Mouse (Mus musculus): Measurements from ENCODE around the gene Dnajc12. TPM values are rescaled to one million over a fixed set of nuclear protein-coding genes. Genes with fewer than 3 reads are reported as not detected.

The Dnajc12 gene
- polyA plus RNA-seq, 2 experiments = 8.3 to 20.1 TPM

DNA sequence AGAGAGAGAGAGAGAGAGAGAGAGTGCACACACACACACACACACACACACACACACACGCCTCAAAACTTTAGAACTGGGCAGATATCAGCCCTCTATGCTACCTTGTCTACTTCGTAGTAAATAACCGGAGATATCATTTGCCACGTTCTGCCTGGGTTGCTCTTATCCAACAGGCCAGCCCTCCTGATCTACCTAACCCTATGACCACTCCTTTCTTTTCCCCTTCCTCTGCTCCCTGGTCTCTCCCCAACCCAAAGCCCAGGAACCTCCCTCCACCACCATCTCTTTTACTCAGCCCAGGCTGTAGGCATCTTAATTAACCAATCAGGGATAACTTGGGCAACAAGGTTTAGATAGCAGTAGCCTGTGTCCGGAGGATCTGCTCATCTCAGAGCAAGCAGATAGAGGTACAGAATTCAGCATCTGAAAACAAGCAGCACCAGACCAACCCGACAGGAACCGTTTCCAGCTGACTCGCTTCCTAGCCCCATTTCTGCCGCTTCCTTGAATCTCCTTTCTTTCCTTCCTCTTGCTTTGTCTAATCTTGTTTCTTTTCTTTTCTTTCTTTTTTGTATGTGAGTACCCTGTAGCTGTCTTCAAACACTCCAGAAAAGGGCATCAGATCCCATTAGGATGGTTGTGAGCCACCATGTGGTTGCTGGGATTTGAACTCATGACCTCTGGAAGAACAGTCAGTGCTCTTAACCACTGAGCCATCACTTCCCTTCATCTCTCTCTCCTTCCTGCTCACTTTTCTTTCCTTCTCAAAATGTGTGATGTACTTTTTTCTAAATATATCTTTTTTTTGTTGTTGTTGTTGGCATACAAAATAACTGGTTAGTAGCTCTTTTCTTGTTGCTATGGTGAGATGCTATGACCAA is 41.6 kb downstream of the Dnajc12 start:
- ATAC-seq (ENCODE audit: insufficient read depth) (peak; percentile 82), DNase-seq (ENCODE audit: low read depth in 3 of 3, low spot score in 3 of 3) (peak in 2 of 3 experiments; percentile 48 to 50)
- H3K9ac ChIP-seq (replicated peaks) = no peak overlapping the region; the same call in 1 of the 2 replicates
- H3K27ac ChIP-seq = peak overlapping the region; percentile 63
- TF ChIP-seq EP300 (IDR thresholded peaks at IDR 0.05; ENCODE audit: low read depth) (peak; percentile 57), CTCF (IDR thresholded peaks at IDR 0.05; ENCODE audit: low read depth) (no peak)
- WGBS (ENCODE audit: insufficient replicate concordance) = 33% methylated on average over 9 of the region's 9 CpGs
- no peak overlapping the region for H3K4me3 ChIP-seq (ENCODE audit: insufficient read depth in 1 of 2, low read depth in 2 of 2, low read length in 2 of 2)
- no peaks in the 10 kb centered on the region for H3K9me3 ChIP-seq (ENCODE audit: control insufficient read depth, low read length)
- H3K4me2 ChIP-seq (ENCODE audit: low read depth) = peak overlapping the region; percentile 33
- H3K27me3 ChIP-seq (ENCODE audit: control insufficient read depth, insufficient read depth, low read length) = no peaks in the 10 kb centered on the region
- H3K36me3 ChIP-seq (replicated peaks; ENCODE audit: control insufficient read depth, insufficient read depth, low read depth) = no peaks in the 10 kb centered on the region
- peaks cover 15% of the 10 kb centered on the region in 2 experiments for H3K4me1 ChIP-seq (replicated peaks; ENCODE audit: control insufficient read depth in 2 of 2, insufficient read depth in 2 of 2, low read length in 1 of 2)

GRCm38 (mm10) chr10:63424475-63424814 is 42.2 kb downstream of the Dnajc12 start:
- DNase-seq (ENCODE audit: low read depth in 3 of 3, low spot score in 3 of 3) (peak in 1 of 3 experiments; percentile 51), ATAC-seq (ENCODE audit: insufficient read depth) (no peak)
- H3K9ac ChIP-seq (replicated peaks) = no peak overlapping the region
- peaks cover 15% of the 10 kb centered on the region in 2 experiments for H3K4me1 ChIP-seq (replicated peaks; ENCODE audit: control insufficient read depth in 2 of 2, insufficient read depth in 2 of 2, low read length in 1 of 2)
- no peak overlapping the region for H3K27ac ChIP-seq
- H3K9me3 ChIP-seq (ENCODE audit: control insufficient read depth, low read length) = no peaks in the 10 kb centered on the region
- H3K27me3 ChIP-seq (ENCODE audit: control insufficient read depth, insufficient read depth, low read length) = no peaks in the 10 kb centered on the region
- TF ChIP-seq CTCF (IDR thresholded peaks at IDR 0.05; ENCODE audit: low read depth) (peak; percentile 76), EP300 (IDR thresholded peaks at IDR 0.05; ENCODE audit: low read depth) (no peak)
- no peak overlapping the region for H3K4me3 ChIP-seq (ENCODE audit: insufficient read depth in 1 of 2, low read depth in 2 of 2, low read length in 2 of 2)
- no peak overlapping the region for H3K4me2 ChIP-seq (ENCODE audit: low read depth)
- no peaks in the 10 kb centered on the region for H3K36me3 ChIP-seq (replicated peaks; ENCODE audit: control insufficient read depth, insufficient read depth, low read depth)

DNA sequence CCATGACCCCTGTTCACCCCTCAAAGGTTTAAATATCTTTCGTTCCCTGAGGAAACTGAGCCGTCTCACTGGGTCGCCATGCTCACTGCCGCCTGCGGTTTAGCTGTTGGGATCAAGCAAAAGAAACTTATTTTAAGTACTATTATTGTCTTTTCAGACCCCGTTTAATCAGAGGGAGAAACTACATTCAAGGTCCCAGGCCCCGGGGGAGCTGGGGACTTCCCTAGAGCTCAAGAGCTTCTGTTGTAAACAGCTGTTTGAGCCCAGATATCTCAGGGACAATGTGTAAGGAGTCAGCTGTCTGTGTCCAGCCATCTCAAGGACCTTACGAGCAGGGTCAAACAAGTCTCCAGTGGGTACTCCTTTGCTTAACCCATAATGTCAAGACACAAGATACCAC is 44.9 kb downstream of the Dnajc12 start:
- H3K9ac ChIP-seq (replicated peaks) = no peak overlapping the region
- no peak overlapping the region for H3K4me2 ChIP-seq (ENCODE audit: low read depth)
- no peak for DNase-seq (ENCODE audit: low read depth in 3 of 3, low spot score in 3 of 3)
- no peaks in the 10 kb centered on the region for H3K36me3 ChIP-seq (replicated peaks; ENCODE audit: control insufficient read depth, insufficient read depth, low read depth)
- peaks cover 17% of the 10 kb centered on the region in 2 experiments for H3K4me1 ChIP-seq (replicated peaks; ENCODE audit: control insufficient read depth in 2 of 2, insufficient read depth in 2 of 2, low read length in 1 of 2)
- TF ChIP-seq EP300 (IDR thresholded peaks at IDR 0.05; ENCODE audit: low read depth) = no peak
- no peak overlapping the region for H3K27ac ChIP-seq
- ATAC-seq (ENCODE audit: insufficient read depth) = no peak
- no peaks in the 10 kb centered on the region for H3K9me3 ChIP-seq (ENCODE audit: control insufficient read depth, low read length)
- no peak overlapping the region for H3K4me3 ChIP-seq (ENCODE audit: insufficient read depth in 1 of 2, low read depth in 2 of 2, low read length in 2 of 2)
- 71% methylated on average over 8 of the region's 8 CpGs for WGBS (ENCODE audit: insufficient replicate concordance)
- no peaks in the 10 kb centered on the region for H3K27me3 ChIP-seq (ENCODE audit: control insufficient read depth, insufficient read depth, low read length)

GRCm38 (mm10) chr10:63428243-63429022 is 46.2 kb downstream of the Dnajc12 start:
- peak overlapping the region; percentile 66 to 81 for H3K4me3 ChIP-seq (ENCODE audit: insufficient read depth in 1 of 2, low read depth in 2 of 2, low read length in 2 of 2)
- H3K27me3 ChIP-seq (ENCODE audit: control insufficient read depth, insufficient read depth, low read length) = no peaks in the 10 kb centered on the region
- no peak overlapping the region for H3K27ac ChIP-seq
- TF ChIP-seq CTCF (IDR thresholded peaks at IDR 0.05; ENCODE audit: low read depth) = no peak
- TF ChIP-seq EP300 (IDR thresholded peaks at IDR 0.05; ENCODE audit: low read depth) = no peak
- H3K4me2 ChIP-seq (ENCODE audit: low read depth) = peak overlapping the region; percentile 96
- peaks cover 10% of the 10 kb centered on the region in 2 experiments for H3K4me1 ChIP-seq (replicated peaks; ENCODE audit: control insufficient read depth in 2 of 2, insufficient read depth in 2 of 2, low read length in 1 of 2)
- DNase-seq (ENCODE audit: low read depth in 3 of 3, low spot score in 3 of 3) (no peak), ATAC-seq (ENCODE audit: insufficient read depth) (no peak)
- H3K36me3 ChIP-seq (replicated peaks; ENCODE audit: control insufficient read depth, insufficient read depth, low read depth) = no peaks in the 10 kb centered on the region
- peak overlapping the region; percentile 59 for H3K9ac ChIP-seq (replicated peaks)
- 15% methylated on average over 19 of the region's 19 CpGs for WGBS (ENCODE audit: insufficient replicate concordance)
- no peaks in the 10 kb centered on the region for H3K9me3 ChIP-seq (ENCODE audit: control insufficient read depth, low read length)

DNA sequence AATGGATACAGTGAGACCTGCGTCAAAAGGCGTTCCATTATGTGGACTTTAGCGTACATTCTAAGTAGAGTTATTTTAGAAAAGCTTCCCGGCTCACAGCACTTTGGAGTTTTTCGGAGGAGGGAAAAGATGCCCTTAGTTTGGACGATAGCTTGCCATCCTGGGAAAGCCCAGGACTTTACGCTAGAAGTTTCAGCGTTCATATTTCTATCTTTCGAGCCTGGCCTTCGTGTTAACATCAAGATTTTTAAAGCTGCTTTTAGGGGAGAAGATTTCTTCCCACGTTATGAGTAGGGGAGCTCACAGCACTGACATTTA is 46.7 kb downstream of the Dnajc12 start:
- ATAC-seq (ENCODE audit: insufficient read depth) (no peak), DNase-seq (ENCODE audit: low read depth in 3 of 3, low spot score in 3 of 3) (no peak)
- H3K4me2 ChIP-seq (ENCODE audit: low read depth) = peak overlapping the region; percentile 96
- no peaks in the 10 kb centered on the region for H3K27me3 ChIP-seq (ENCODE audit: control insufficient read depth, insufficient read depth, low read length)
- no peaks in the 10 kb centered on the region for H3K36me3 ChIP-seq (replicated peaks; ENCODE audit: control insufficient read depth, insufficient read depth, low read depth)
- no peaks in the 10 kb centered on the region for H3K9me3 ChIP-seq (ENCODE audit: control insufficient read depth, low read length)
- 4% methylated on average over 11 of the region's 11 CpGs for WGBS (ENCODE audit: insufficient replicate concordance)
- H3K27ac ChIP-seq = no peak overlapping the region
- peaks cover 4 to 5% of the 10 kb centered on the region in 2 experiments; a peak in 3 of 4 replicates for H3K4me1 ChIP-seq (replicated peaks; ENCODE audit: control insufficient read depth in 2 of 2, insufficient read depth in 2 of 2, low read length in 1 of 2)
- peak overlapping the region; percentile 59 for H3K9ac ChIP-seq (replicated peaks)
- H3K4me3 ChIP-seq (ENCODE audit: insufficient read depth in 1 of 2, low read depth in 2 of 2, low read length in 2 of 2) = peak overlapping the region; percentile 66 to 81
- TF ChIP-seq EP300 (IDR thresholded peaks at IDR 0.05; ENCODE audit: low read depth) (no peak), CTCF (IDR thresholded peaks at IDR 0.05; ENCODE audit: low read depth) (no peak)
